Mouse (Mus musculus) liver, embryonic 13.5 days (tissue): Measurements from ENCODE around the gene Olfr1390. TPM values are rescaled to one million over a fixed set of nuclear protein-coding genes. Genes with fewer than 3 reads are reported as not detected.

ENCODE experiments used
- polyA plus RNA-seq: library from polyadenylated mRNA; unstranded; fragments of >200 nt; fragmentation: Nextera tagmentation; extraction: Ambion mirVana; gene quantifications from 2 replicates; pipeline ENCODE4 v1.2.1, GENCODE M21; 2015

Gene Olfr1390
- polyA plus RNA-seq, 1 experiment from 2014 or later, result not detected

Other genes with a start within 250 kb of the Olfr1390 start
- not detected in 2 replicates for gene Olfr1396, start 220.3 kb upstream of the Olfr1390 start, polyA plus RNA-seq
- not detected in 2 replicates for gene Olfr1395, start 192.9 kb upstream of the Olfr1390 start, polyA plus RNA-seq
- not detected in 2 replicates for gene Olfr1394, start 180.8 kb upstream of the Olfr1390 start, polyA plus RNA-seq
- 0.78 and 0.81 TPM in 2 replicates for gene Btnl9, start 148.0 kb upstream of the Olfr1390 start, polyA plus RNA-seq
- 10.7 and 14.2 TPM in 2 replicates for gene Zfp62, start 131.9 kb upstream of the Olfr1390 start, polyA plus RNA-seq
- gene Mgat1, start 91.0 kb upstream of the Olfr1390 start, polyA plus RNA-seq, result 32.0 and 32.6 TPM in 2 replicates
- not detected in 2 replicates for gene Olfr1393, start 56.9 kb upstream of the Olfr1390 start, polyA plus RNA-seq
- not detected in 2 replicates for gene Olfr1392, start 49.9 kb upstream of the Olfr1390 start, polyA plus RNA-seq
- gene Olfr10, start 30.4 kb upstream of the Olfr1390 start, polyA plus RNA-seq, result not detected in 2 replicates
- not detected in 2 replicates for gene Olfr1391, start 12.4 kb upstream of the Olfr1390 start, polyA plus RNA-seq
- not detected in 2 replicates for gene Olfr1389, start 87.9 kb downstream of the Olfr1390 start, polyA plus RNA-seq
- gene Olfr1388, start 101.4 kb downstream of the Olfr1390 start, polyA plus RNA-seq, result 0.03 and 0.08 TPM in 2 replicates
- not detected in 2 replicates for gene Olfr1387, start 120.2 kb downstream of the Olfr1390 start, polyA plus RNA-seq
- not detected in 2 replicates for gene Olfr1386, start 129.9 kb downstream of the Olfr1390 start, polyA plus RNA-seq
- not detected in 2 replicates for gene Olfr1385, start 153.9 kb downstream of the Olfr1390 start, polyA plus RNA-seq
- not detected in 2 replicates for gene Olfr1384, start 171.5 kb downstream of the Olfr1390 start, polyA plus RNA-seq
- gene Olfr1383, start 184.5 kb downstream of the Olfr1390 start, polyA plus RNA-seq, result not detected in 2 replicates
- not detected in 2 replicates for gene Olfr1382, start 193.1 kb downstream of the Olfr1390 start, polyA plus RNA-seq
- gene Olfr1381, start 208.3 kb downstream of the Olfr1390 start, polyA plus RNA-seq, result not detected in 2 replicates
- not detected in 2 replicates for gene Olfr1380, start 221.7 kb downstream of the Olfr1390 start, polyA plus RNA-seq